Mouse (Mus musculus): Measurements from ENCODE around the gene Ccdc157.

DNA sequence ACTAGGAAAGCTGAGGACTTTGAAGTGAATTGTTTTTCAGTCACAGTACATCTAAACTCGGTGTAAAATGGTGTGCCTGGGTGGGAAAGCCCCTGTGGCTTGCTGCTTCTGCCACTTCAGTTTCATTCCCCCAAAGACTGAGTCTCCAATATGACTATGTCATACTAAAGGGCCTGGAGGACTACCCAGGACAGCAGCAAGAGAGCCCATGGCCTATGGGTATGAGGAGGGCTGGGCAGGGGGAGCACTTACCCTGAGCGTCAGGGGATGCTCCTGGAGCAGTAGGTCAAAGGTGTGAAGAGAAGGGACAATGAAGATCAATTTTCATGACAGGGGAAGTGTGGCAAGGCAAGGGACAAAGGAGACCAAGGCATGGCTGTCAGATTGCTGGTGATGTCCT, 21.1 kb downstream of the Ccdc157 start:
- no peak for TF ChIP-seq EP300 (IDR thresholded peaks at IDR 0.05; ENCODE audit: low read depth)
- no peak for TF ChIP-seq CTCF (IDR thresholded peaks at IDR 0.05; ENCODE audit: low read depth)
